Mouse (Mus musculus) midbrain, embryonic 16.5 days (tissue): ENCODE results near the gene Eya2. TPM values are rescaled to one million over a fixed set of nuclear protein-coding genes. Genes with fewer than 3 reads are reported as not detected.
A peak's percentile ranks its signal among the peaks of the same experiment; 100 is the strongest.
"Not testable (repeated sequence)": the region's sequence is repeated elsewhere in the genome, so short reads cannot be mapped to it uniquely, and the experiment has no call there.

Experiments used
- ATAC-seq: fragments of 200-750 bp; cut with Nextera tagmentation; 2 replicates; pipeline ENCODE4 v1.8.0; 2017; ENCODE audit warnings: moderate TSS enrichment
- H3K27ac ChIP-seq: fragments of 300-500 bp; sonication (generic); 2 replicates; pipeline ENCODE4 v1.5.1; 2014; ENCODE audit warnings: mild to moderate bottlenecking, low read length, mixed read lengths
- H3K27me3 ChIP-seq: fragments of 300-500 bp; sonication (generic); 2 replicates; pipeline ENCODE4 v1.6.1; 2014; ENCODE audit warnings: low read depth, low read length, mixed read lengths; ENCODE audit not compliant: control insufficient read depth, insufficient read depth
- H3K36me3 ChIP-seq: fragments of 300-500 bp; sonication (generic); 2 replicates; pipeline ENCODE4 v1.6.1; 2014; ENCODE audit warnings: mild to moderate bottlenecking, low read length, moderate library complexity, mixed read lengths; ENCODE audit not compliant: control insufficient read depth, insufficient read depth
- H3K4me1 ChIP-seq: fragments of 300-500 bp; sonication (generic); 2 replicates; pipeline ENCODE4 v1.6.1; 2014; ENCODE audit warnings: mild to moderate bottlenecking, low read length, mixed read lengths; ENCODE audit not compliant: control insufficient read depth, insufficient read depth
- H3K4me2 ChIP-seq: fragments of 300-500 bp; sonication (generic); 2 replicates; pipeline ENCODE4 v1.6.1; 2014; ENCODE audit warnings: mild to moderate bottlenecking, low read length, mixed read lengths
- H3K4me3 ChIP-seq: fragments of 300-500 bp; sonication (generic); 2 replicates; pipeline ENCODE4 v1.5.1; 2014; ENCODE audit warnings: low read depth, mild to moderate bottlenecking, low read length, moderate library complexity, mixed read lengths
- H3K9ac ChIP-seq: fragments of 300-500 bp; sonication (generic); 2 replicates; pipeline ENCODE4 v1.6.1; 2014; ENCODE audit warnings: low read depth, low read length, mixed read lengths
- H3K9me3 ChIP-seq: fragments of 300-500 bp; sonication (generic); replicated peaks from 2 replicates; pipeline ENCODE4 v1.6.1; 2014; ENCODE audit warnings: mild to moderate bottlenecking, low read length, mixed read lengths; ENCODE audit not compliant: control insufficient read depth, poor library complexity, severe bottlenecking
- WGBS: fragments of 180-500 bp; shearing (Covaris S2); extraction: QIAGEN DNeasy Blood & Tissue Kit; methylation state at CpG from one replicate; pipeline ENCODE4 v1.1.7; 2014; 5-methylcytosine and 5-hydroxymethylcytosine counted together
- polyA plus RNA-seq: library from polyadenylated mRNA; unstranded; fragments of >200 nt; fragmentation: Nextera tagmentation; extraction: Ambion mirVana; gene quantifications from 2 replicates; pipeline ENCODE4 v1.2.1, GENCODE M21; 2015

The Eya2 gene
- polyA plus RNA-seq, 1 experiment from 2014 or later = 3.6 TPM

DNA sequence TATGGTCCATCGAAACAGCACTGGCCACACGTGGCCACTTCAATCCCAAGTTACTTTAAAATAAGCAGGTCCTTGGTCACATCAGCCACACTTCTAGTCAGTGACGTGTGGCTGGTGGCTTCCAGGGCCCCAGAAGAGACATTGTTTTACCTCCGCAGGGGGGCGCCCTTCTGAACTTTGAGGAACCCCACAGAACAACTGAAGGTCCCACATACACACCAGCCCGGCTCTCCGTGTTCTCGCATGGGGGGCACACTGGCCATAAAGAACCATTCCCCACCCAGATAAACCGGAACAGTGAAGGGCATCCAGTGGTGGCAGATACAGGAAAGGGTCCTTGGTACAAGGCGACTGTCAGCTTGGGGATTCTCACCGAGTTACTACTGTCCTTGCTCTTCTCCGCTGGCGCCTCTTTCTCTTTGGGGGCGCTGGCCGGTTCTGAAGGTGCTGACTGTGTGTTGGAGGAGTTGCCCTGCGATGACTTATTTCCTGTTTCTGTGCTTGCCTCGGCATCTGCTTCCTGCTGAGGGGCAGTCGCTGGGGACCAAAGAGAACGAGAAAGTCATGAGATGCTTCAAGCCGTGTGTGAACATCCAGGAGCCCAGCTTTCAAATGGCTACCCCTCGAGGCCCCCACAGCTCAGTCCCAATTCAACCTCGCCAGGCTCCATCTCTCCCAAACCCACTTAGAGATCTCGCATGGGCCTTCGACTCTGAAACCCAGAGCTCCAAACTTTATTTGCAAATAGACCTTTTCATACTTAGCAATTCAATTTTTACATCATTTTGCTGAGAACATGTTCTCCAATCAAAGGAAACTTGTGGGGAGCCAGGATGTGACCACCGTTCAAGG lies 197.8 kb downstream of the Eya2 start:
- H3K4me1 ChIP-seq = peaks cover 7% of the 10 kb centered on the region; the same call in 1 of the 2 replicates
- WGBS = 89% methylated on average over 25 of the region's 25 CpGs
- H3K27ac ChIP-seq = no peak overlapping the region
- no peak overlapping the region for H3K4me2 ChIP-seq
- H3K27me3 ChIP-seq = no peaks in the 10 kb centered on the region
- H3K9me3 ChIP-seq = no peaks in the 10 kb centered on the region
- H3K9ac ChIP-seq = no peak overlapping the region
- ATAC-seq = no peak
- no peak overlapping the region for H3K4me3 ChIP-seq
- H3K36me3 ChIP-seq = peaks cover 36% of the 10 kb centered on the region

DNA sequence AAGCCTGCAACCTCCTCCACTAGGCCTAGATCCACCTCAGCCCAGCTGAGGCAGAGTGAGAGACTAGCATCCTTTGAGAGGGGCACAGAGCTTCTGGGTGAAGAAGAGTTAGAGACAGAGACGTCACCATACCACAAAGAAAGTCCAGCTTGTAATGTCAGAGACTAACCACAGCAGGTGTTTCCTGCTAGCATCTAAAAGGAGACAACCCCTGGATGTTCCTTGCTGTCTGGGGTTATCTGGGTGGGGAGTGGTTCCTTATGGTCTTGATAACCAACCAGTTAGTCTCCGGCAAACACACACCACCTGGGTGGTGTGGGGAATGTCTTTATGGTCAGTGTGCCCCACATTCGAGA lies 198.4 kb downstream of the Eya2 start:
- H3K36me3 ChIP-seq = peaks cover 37% of the 10 kb centered on the region
- no peak overlapping the region for H3K27ac ChIP-seq
- H3K9ac ChIP-seq = no peak overlapping the region
- WGBS = 83% methylated on average over 3 of the region's 3 CpGs
- no peak overlapping the region for H3K4me3 ChIP-seq
- H3K9me3 ChIP-seq = no peaks in the 10 kb centered on the region
- no peaks in the 10 kb centered on the region for H3K27me3 ChIP-seq
- H3K4me1 ChIP-seq = peaks cover 7% of the 10 kb centered on the region; the same call in 1 of the 2 replicates
- no peak overlapping the region for H3K4me2 ChIP-seq
- no peak for ATAC-seq

DNA sequence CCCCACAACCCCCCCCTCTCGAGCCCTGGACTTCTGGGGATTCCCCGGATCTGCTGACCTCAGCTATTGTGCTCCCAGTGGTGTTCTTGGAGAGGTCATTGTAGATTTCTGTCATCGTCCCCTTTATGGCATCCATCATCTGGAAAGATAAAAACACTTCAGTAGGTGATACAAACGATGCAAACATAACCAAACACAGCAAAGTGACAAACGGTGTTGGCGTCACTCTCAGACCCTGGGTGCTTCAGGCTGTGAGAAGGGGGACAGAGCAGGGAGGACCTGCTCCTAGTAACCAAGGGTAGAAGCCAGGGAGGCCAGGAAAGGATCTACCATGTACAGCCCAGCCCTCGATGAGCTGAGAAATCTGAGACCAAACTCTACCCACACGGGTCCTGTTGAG lies 203.0 kb downstream of the Eya2 start:
- no peak for ATAC-seq
- Histone ChIP-seq H3K36me3 (peaks cover 38% of the 10 kb centered on the region), H3K9ac (no peak overlapping the region), H3K4me3 (no peak overlapping the region), H3K9me3 (no peaks in the 10 kb centered on the region), H3K4me2 (no peak overlapping the region), H3K4me1 (no peaks in the 10 kb centered on the region), H3K27me3 (no peaks in the 10 kb centered on the region), H3K27ac (no peak overlapping the region)
- WGBS = 53% methylated on average over 8 of the region's 8 CpGs

DNA sequence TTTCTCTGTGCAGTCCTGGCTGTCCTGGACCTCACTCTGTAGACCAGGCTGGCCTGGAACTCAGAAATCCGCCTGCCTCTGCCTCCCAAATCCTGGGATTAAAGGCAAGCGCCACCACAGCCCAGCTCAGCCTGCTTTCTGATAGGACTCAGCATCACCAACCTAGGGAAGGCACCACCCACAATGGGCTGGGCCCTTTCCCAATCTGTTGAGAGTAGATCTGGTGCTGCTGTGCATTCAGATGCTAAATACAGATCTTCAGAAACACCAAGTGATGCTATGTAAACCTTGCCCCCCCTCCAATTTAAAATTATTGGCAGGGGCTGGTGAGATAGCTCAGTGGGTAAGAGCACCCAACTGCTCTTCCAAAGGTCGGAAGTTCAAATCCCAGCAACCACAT lies 205.3 kb downstream of the Eya2 start:
- H3K9me3 ChIP-seq, ATAC-seq, H3K4me1 ChIP-seq, H3K4me3 ChIP-seq, H3K27ac ChIP-seq, H3K4me2 ChIP-seq, H3K9ac ChIP-seq, H3K27me3 ChIP-seq: not testable (repeated sequence)
- 88% methylated on average over 3 of the region's 3 CpGs for WGBS
- peaks cover 42% of the 10 kb centered on the region for H3K36me3 ChIP-seq

DNA sequence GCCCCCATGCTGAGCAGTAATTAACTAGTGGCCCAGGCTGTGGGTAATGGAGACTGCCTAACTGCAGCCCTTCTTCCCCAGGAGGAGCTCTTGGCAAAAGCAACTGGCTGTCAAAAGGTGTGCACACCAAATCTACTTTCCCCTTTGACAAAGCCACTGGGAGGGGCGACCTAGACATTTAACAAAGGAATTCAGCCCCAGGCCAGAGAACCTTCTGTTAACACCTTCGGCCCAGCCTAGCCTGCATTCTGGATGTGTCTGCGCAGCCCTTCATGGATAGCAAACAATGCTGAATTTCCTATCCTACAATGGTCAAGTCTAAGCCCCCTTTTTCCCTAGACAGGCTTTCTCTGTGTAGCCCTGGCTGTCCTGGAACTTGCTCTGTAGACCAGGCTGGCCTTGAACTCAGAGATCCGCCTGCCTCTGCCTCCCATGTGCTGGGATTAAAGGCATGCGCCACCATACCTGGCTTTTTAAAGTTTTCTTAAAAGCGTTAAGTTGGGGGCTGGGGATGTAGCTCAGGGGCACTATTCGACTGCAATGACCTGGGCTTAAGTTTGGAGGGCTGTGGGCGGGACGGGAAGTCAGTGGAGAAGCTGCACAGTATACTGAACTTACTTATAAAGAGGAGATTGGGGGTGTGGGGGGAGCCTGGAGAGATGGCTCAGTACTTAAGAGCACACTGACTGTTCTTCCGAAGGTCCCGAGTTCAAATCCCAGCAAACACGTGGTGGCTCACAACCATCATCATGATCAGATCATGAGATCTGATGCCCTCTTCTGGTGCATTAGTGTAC lies 213.5 kb downstream of the Eya2 start:
- Histone ChIP-seq H3K36me3 (peaks cover 46% of the 10 kb centered on the region), H3K27ac (no peak overlapping the region), H3K9ac (no peak overlapping the region), H3K4me3 (no peak overlapping the region), H3K4me1 (no peaks in the 10 kb centered on the region), H3K27me3 (no peaks in the 10 kb centered on the region), H3K4me2 (no peak overlapping the region), H3K9me3 (no peaks in the 10 kb centered on the region)
- WGBS = 97% methylated on average over 12 of the region's 12 CpGs
- no peak for ATAC-seq

DNA sequence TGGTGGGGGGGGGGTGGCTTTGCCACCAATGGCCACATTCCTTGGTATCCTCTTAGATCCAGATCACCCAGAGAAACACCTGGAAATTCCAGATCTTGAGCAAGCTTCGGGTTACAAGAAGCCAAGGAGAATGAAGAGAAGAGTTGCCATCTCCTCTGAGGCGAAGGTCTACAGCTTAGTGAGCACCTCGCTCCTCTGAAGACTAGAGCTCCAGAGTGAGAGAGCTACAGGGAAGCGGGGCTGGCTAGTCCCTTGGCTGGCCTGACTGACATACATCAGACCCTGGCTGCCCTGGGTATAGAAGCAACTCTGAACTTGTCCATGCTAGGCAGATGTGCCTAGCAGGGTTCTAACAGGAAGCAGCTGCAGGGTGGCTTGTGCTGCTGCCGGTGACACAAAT lies 214.3 kb downstream of the Eya2 start:
- H3K27ac ChIP-seq = no peak overlapping the region
- no peaks in the 10 kb centered on the region for H3K27me3 ChIP-seq
- H3K9me3 ChIP-seq = no peaks in the 10 kb centered on the region
- 0 out of 2 replicates have a peak, but pooled peaks cover 3% of the 10 kb centered on the region for H3K4me1 ChIP-seq
- 94% methylated on average over 5 of the region's 5 CpGs for WGBS
- no peak overlapping the region for H3K4me2 ChIP-seq
- no peak overlapping the region for H3K4me3 ChIP-seq
- no peak for ATAC-seq
- peaks cover 48% of the 10 kb centered on the region for H3K36me3 ChIP-seq
- no peak overlapping the region for H3K9ac ChIP-seq

DNA sequence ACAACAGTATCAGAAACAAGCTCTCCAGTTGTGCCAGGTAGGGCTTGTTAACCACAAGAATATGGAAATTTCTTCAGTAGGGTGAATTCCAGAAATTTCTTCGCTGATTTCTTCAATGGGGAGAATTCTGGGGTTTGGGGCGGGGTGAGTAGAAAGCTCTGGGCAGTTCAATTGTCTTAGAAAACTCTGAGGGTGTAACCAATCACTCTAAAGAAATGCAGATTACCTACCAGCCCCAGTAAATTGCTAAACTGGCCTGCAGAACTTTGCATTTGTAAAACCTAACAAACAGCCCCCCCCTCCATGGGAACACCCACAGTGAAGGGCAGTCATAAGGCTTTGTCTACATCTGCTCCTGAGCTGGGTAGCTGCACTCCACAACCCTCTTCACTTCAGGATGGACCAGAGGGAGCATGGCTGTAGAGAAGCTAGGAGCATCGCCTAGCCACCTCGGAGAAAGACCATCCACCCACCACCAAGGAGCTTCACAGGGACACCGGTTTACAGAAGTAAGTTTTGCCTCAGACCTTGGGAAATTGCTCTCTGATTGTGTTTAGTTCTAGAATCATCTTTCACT lies 215.2 kb downstream of the Eya2 start:
- no peak overlapping the region for H3K27ac ChIP-seq
- ATAC-seq = no peak
- 83% methylated on average over 5 of the region's 5 CpGs for WGBS
- H3K9me3 ChIP-seq = no peaks in the 10 kb centered on the region
- H3K36me3 ChIP-seq = peaks cover 48% of the 10 kb centered on the region
- H3K4me2 ChIP-seq = no peak overlapping the region
- no peak overlapping the region for H3K9ac ChIP-seq
- H3K4me3 ChIP-seq = no peak overlapping the region
- H3K4me1 ChIP-seq = 0 out of 2 replicates have a peak, but pooled peaks cover 3% of the 10 kb centered on the region
- no peaks in the 10 kb centered on the region for H3K27me3 ChIP-seq

DNA sequence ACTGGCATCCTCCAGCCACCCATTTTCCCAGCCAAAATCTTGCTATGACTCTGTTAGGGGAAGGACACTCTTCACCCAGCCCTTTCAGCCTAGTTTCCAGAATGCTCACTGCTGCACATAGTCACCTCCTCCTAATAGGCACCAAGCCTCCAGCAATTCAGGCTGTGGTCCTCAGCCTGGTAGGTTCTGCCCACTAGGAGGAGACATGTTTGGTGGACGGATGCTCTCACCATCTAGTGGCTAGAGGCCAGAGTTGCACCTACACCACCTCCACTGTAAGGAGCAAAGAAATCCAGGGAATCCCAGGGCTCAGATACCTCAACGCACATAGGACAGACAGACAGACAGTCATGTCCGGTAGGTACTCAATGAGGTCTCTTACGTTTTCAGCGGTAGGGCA lies 216.7 kb downstream of the Eya2 start:
- Histone ChIP-seq H3K9ac (no peak overlapping the region), H3K4me3 (no peak overlapping the region), H3K27ac (no peak overlapping the region), H3K27me3 (no peaks in the 10 kb centered on the region), H3K9me3 (no peaks in the 10 kb centered on the region), H3K4me1 (0 out of 2 replicates have a peak, but pooled peaks cover 3% of the 10 kb centered on the region), H3K4me2 (no peak overlapping the region), H3K36me3 (peaks cover 37% of the 10 kb centered on the region)
- 0 out of 2 replicates have a peak, but pooled peaks have one; percentile 18 for ATAC-seq
- WGBS = 61% methylated on average over 5 of the region's 5 CpGs
